Mouse (Mus musculus): Measurements from ENCODE around the gene Usp18. TPM values are rescaled to one million over a fixed set of nuclear protein-coding genes. Genes with fewer than 3 reads are reported as not detected.

Gene Usp18
- total RNA-seq, 2 experiments from 2014 or later: 20.7 to 26.8 TPM

GRCm38 (mm10) chr6:121224067-121224466, 21.6 kb upstream of the Usp18 start:
- no peak for ATAC-seq (ENCODE audit: poor library complexity, severe bottlenecking)

DNA sequence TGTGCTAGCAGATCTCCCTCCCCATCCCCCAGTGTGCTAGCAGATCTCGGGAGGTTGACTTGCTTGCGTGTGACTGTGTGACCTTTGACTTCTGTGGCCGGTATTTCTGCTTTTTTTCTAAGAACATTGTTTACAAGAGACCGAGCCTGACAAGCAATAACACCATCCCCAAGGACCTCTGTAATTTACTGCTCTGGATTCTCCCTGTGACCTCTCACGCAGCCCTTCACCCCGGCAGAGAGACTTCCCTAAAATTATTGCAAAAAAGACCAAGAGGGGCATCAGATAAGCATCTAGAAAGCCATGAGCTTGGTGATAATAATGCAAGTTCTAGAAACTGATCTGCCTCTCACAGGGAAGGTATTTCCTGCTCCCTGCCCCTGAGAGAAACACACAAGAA, 20.7 kb upstream of the Usp18 start:
- peak; percentile 36 for ATAC-seq (ENCODE audit: poor library complexity, severe bottlenecking)

DNA sequence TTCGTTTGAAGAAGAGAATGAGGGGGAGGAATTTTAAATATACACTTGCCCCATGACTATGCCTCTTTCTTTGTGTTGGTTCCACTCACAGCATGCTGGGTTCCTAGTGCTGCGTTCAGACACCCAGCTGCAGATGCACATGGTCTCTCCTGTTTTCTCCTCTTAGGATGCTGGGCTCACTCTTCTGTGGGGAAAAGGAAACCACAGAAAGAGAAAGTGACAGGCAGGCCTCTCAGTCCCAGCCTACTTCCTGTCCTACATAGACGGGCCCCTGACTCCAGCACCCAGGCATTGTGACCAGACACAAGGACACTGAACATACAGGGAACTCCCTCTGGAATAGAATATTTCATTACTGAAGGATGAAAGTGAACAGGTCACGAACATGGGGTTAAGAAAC, 19.7 kb upstream of the Usp18 start:
- peak; percentile 33 for ATAC-seq (ENCODE audit: poor library complexity, severe bottlenecking)

DNA sequence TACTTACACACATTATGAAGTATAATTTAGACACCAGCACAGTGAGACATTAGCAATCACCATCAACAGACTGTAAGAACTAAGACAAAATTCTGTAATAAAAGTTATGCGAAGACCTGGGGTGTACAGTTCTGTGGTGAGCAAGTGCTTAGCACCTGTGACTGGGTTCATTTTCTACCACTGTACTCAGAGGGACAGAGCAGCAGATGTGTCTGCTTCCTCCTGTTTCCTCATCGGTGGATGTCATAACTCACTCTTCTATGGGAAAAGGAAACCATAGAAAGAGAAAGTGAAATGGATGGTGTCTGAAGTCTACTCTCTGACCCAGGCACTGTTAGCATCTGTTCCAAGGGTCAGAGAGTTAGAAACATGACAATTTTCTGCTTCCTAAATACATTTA, 19.0 kb upstream of the Usp18 start:
- ATAC-seq (ENCODE audit: poor library complexity, severe bottlenecking): peak; percentile 73

DNA sequence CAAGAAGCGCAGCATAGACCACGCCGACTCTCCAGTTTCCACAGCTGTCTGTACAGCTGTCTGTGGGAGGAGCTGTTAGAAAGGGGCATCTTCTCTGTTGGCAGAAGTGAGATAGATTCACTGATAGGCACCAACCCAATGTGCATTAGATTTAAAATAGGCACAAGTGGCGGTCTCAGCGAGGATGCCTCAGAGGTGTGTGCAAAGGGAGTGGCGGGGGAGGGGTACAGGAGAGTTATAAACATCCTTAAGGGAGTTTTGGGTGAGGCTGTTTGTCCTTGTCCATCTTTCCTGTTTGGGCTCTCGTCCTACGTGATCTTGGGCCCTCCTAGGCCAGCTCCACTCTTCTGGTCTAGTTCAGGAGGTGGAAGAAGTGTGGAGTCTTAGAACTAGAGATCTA, 17.3 kb upstream of the Usp18 start:
- 0 out of 2 replicates have a peak, but pooled peaks have one; percentile 13 for ATAC-seq (ENCODE audit: poor library complexity, severe bottlenecking)

GRCm38 (mm10) chr6:121232652-121233051, 13.1 kb upstream of the Usp18 start:
- no peak for ATAC-seq (ENCODE audit: poor library complexity, severe bottlenecking)

GRCm38 (mm10) chr6:121236386-121236785, 9.3 kb upstream of the Usp18 start:
- ATAC-seq (ENCODE audit: poor library complexity, severe bottlenecking): no peak

DNA sequence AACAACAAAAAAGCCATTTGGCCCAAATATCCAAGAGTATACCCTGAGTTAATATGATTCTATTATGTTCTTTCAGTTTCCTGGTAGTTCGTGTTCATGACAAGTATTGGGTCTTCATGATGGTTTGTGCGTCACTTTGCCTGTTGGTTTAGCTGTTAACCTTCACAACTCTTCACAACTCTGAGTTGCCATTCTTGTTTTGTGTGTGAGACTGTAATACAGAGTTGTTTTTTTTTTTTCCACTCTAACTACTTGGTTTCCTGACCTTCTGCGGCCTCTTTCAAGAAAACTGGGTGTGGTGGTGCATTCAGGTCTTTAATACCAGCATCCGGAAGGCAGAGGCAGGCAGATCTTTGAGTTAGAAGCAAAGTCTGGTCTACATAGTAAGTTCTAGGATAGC, 7.5 kb upstream of the Usp18 start:
- ATAC-seq (ENCODE audit: poor library complexity, severe bottlenecking): no peak

- ATAC-seq (ENCODE audit: poor library complexity, severe bottlenecking): no peak
Measured at GRCm38 (mm10) chr6:121241780-121242179, 3.9 kb upstream of the Usp18 start.

- ATAC-seq (ENCODE audit: poor library complexity, severe bottlenecking): no peak
Measured at GRCm38 (mm10) chr6:121243161-121243560, 2.5 kb upstream of the Usp18 start.

DNA sequence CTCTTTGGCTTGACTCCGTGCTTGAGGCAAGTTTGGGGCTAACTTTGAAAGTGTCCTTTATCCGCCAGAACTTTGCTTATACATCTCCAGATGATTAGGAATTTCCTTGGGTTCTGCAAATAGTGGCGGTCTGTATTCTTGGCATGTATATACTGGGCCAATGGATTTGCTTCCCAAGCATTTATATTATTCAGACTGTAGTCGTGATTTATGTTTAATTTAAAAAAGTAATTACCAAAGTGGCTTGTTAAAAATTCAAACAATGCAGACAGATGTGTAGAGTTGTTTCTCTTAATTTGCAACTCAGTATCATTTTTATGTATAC, 293 bp downstream of the Usp18 start:
- no peak for ATAC-seq (ENCODE audit: poor library complexity, severe bottlenecking)

- no peak for ATAC-seq (ENCODE audit: poor library complexity, severe bottlenecking)
Measured at GRCm38 (mm10) chr6:121250406-121250805, 4.7 kb downstream of the Usp18 start.

DNA sequence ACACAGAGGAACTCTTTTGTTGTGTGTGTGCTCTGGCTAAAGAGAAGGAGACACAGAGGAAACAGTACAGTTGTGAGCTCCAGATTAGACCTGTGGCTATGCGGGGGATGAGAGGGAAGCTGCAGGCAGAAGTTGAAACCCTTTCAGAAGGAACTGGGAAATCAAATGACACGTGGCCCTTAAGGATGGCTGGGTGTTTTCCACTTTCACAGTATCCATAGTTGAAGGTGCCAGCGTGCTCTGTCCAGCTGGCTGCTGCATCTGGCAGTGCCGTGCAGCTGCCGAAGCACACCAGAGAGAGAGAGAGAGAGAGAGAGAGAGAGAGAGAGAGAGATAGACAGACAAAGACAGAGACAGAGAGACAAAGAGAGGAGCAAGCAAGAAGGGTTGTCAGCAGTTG, 5.5 kb downstream of the Usp18 start:
- ATAC-seq (ENCODE audit: poor library complexity, severe bottlenecking): peak; percentile 70

DNA sequence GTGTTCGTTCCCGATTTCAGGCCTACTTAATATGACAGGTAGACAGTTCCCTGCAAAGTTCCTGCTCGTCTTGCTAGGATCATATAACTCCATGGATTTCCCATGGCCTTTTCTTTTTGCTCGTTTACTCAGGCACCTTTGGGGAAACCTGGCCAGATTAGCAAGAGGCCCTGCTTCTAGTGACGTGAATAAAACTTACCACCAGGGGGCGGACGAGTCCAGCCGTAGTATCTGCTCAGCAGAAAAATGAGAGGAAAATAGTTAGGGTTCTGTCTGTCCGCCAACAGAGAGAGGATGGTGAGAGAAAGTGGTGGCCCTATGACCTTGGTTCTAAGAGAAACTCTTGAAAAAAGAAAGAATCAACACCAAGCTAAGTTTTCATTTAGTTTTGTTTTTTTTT, 14.8 kb downstream of the Usp18 start:
- peak; percentile 90 for ATAC-seq (ENCODE audit: poor library complexity, severe bottlenecking)

GRCm38 (mm10) chr6:121261233-121261632, 15.5 kb downstream of the Usp18 start:
- ATAC-seq (ENCODE audit: poor library complexity, severe bottlenecking): peak; percentile 77

GRCm38 (mm10) chr6:121262004-121262403, 16.3 kb downstream of the Usp18 start:
- no peak for ATAC-seq (ENCODE audit: poor library complexity, severe bottlenecking)

DNA sequence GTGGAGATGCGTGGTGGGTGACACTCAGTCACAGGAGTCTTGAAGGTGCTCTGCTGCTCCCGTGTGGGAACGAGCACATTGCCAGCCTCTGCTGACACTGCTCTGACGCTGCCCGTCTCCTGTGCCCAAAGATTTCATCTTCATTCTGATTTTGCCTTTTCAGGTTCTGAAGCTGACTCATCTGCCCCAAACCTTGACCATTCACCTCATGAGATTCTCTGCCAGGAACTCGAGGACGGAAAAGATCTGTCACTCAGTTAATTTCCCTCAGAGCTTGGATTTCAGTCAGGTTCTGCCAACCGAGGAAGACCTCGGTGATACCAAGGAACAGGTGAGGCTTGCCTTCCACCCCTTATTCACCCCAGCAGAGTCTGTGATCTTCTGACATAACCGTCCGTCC, 16.8 kb downstream of the Usp18 start:
- no peak for ATAC-seq (ENCODE audit: poor library complexity, severe bottlenecking)

- no peak for ATAC-seq (ENCODE audit: poor library complexity, severe bottlenecking)
Measured at GRCm38 (mm10) chr6:121270156-121270555, 24.4 kb downstream of the Usp18 start.

GRCm38 (mm10) chr6:121271707-121272074, 26.0 kb downstream of the Usp18 start:
- ATAC-seq (ENCODE audit: poor library complexity, severe bottlenecking): no peak

DNA sequence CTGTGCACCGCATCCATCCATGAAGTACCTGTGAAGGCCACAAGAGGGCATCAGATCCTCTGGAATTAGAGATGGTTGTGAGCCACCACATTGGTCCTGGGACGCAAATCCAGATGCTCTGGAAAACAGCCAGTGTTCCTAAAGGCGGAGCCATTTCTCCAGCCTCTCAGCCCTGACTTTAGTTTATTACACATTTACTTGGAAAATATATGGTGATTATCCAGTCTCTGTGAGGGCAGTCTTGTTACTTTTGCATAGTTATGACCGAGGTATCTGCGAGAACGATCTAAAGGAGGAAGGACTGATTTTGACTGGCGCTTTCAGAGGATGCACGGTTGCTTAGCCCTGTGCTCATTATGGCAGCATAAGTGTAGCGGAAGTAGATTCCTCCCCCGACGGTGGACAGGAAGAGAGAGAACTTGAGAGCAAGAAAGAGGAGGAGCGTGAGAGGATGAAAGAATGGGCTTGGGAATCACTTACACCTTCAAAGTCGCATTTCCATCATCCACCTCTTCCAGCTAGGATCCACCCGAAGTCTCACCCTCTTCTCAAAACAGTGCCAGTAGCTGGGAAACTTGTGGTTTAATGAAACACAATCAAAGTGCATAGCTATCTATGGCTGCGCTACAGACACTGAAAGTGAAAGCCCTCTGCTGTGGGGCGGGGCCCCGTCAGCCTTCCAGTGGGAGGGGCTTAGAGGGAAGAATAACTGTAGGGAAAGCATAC, 26.5 kb downstream of the Usp18 start:
- peak; percentile 91 for ATAC-seq (ENCODE audit: poor library complexity, severe bottlenecking)

GRCm38 (mm10) chr6:121274356-121274755, 28.6 kb downstream of the Usp18 start:
- ATAC-seq (ENCODE audit: poor library complexity, severe bottlenecking): peak; percentile 36; the same call in 1 of the 2 replicates

GRCm38 (mm10) chr6:121284132-121284531, 38.4 kb downstream of the Usp18 start:
- no peak for ATAC-seq (ENCODE audit: poor library complexity, severe bottlenecking)

DNA sequence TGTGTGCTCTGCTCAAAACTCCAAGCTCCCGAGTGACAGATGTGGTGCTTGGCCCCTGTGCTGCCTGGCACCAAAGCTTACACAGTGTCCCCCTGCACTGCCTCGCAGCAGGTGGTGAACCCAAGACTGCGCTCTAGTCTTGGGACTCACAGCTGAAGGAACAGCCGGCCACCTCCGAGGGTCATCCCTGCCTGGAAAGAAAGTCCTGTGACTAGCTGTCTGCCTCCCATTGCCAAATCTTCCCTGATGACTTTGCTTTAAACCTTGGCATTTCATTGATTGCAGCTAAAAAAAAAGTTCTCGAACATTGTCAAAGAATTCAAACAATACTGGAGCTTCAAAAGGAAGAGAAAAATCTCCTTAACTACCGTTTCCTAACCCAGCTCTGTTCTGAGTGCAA, 53.6 kb downstream of the Usp18 start:
- ATAC-seq (ENCODE audit: poor library complexity, severe bottlenecking): no peak
